Mouse (Mus musculus) testis, adult 2 months (tissue): ENCODE results near the gene Tas1r2. TPM values are rescaled to one million over a fixed set of nuclear protein-coding genes. Genes with fewer than 3 reads are reported as not detected.

Source experiments
- H3K27ac ChIP-seq: fragments of 200-500 bp; 2 replicates; pipeline ENCODE4 v1.5.1; 2012; ENCODE audit warnings: low read depth, low read length; ENCODE audit not compliant: control insufficient read depth, insufficient read depth
- H3K27me3 ChIP-seq: fragments of 200-500 bp; 2 replicates; pipeline ENCODE4 v1.6.1; 2012; ENCODE audit warnings: mild to moderate bottlenecking, low read length, moderate library complexity; ENCODE audit not compliant: control insufficient read depth, insufficient read depth
- H3K36me3 ChIP-seq: fragments of 200-500 bp; 2 replicates; pipeline ENCODE4 v1.6.1; 2012; ENCODE audit warnings: mild to moderate bottlenecking, low read length; ENCODE audit not compliant: control insufficient read depth, insufficient read depth
- H3K4me1 ChIP-seq: fragments of 200-500 bp; 2 replicates; pipeline ENCODE4 v1.6.1; 2012; ENCODE audit warnings: low read length; ENCODE audit not compliant: control insufficient read depth, insufficient read depth
- H3K4me3 ChIP-seq: fragments of 200-500 bp; 2 replicates; pipeline ENCODE4 v1.5.1; 2012; ENCODE audit warnings: low read depth, mild to moderate bottlenecking, low read length, moderate library complexity, mixed read lengths; ENCODE audit not compliant: control insufficient read depth
- CTCF ChIP-seq: fragments of 200-500 bp; IDR thresholded peaks from 2 replicates; pipeline ENCODE4 v1.5.1; 2012; ENCODE audit warnings: low read depth, mild to moderate bottlenecking, inconsistent platforms, low read length, moderate library complexity; ENCODE audit not compliant: control insufficient read depth, insufficient read depth, insufficient replicate concordance
- POLR2A ChIP-seq: fragments of 200-500 bp; IDR thresholded peaks from 2 replicates; pipeline ENCODE4 v1.6.1; 2012; ENCODE audit warnings: low read depth, mild to moderate bottlenecking, inconsistent platforms, low read length, moderate library complexity; ENCODE audit not compliant: control insufficient read depth
- polyA plus RNA-seq: library from polyadenylated mRNA; depleted of rRNA; stranded (reverse); fragments of >200 nt; gene quantifications from 2 replicates; pipeline ENCODE4 v1.2.3, GENCODE M21; 2012

The Tas1r2 gene
- polyA plus RNA-seq, 1 experiment = not detected

- Histone ChIP-seq H3K4me3 (no peak overlapping the region), H3K36me3 (no peaks in the 10 kb centered on the region), H3K4me1 (no peaks in the 10 kb centered on the region), H3K27ac (no peak overlapping the region), H3K27me3 (no peaks in the 10 kb centered on the region)
- TF ChIP-seq POLR2A = no peak
- no peak for TF ChIP-seq CTCF
Measured at GRCm38 (mm10) chr4:139650907-139651306, 2.4 kb upstream of the Tas1r2 start.

GRCm38 (mm10) chr4:139661897-139662296 lies 8.6 kb downstream of the Tas1r2 start:
- no peaks in the 10 kb centered on the region for H3K27me3 ChIP-seq
- H3K4me1 ChIP-seq = no peaks in the 10 kb centered on the region
- no peak overlapping the region for H3K4me3 ChIP-seq
- H3K27ac ChIP-seq = no peak overlapping the region
- TF ChIP-seq POLR2A (no peak), CTCF (no peak)
- H3K36me3 ChIP-seq = no peaks in the 10 kb centered on the region

- no peak overlapping the region for H3K27ac ChIP-seq
- no peak overlapping the region for H3K4me3 ChIP-seq
- no peaks in the 10 kb centered on the region for H3K27me3 ChIP-seq
- peaks cover 2% of the 10 kb centered on the region; the same call in 1 of the 2 replicates for H3K4me1 ChIP-seq
- H3K36me3 ChIP-seq = no peaks in the 10 kb centered on the region
- no peak for TF ChIP-seq CTCF
- TF ChIP-seq POLR2A = no peak
Measured at GRCm38 (mm10) chr4:139667632-139668031, 14.3 kb downstream of the Tas1r2 start.

- H3K4me1 ChIP-seq = peaks cover 2% of the 10 kb centered on the region; the same call in 1 of the 2 replicates
Measured at GRCm38 (mm10) chr4:139669847-139670246, 16.5 kb downstream of the Tas1r2 start.

GRCm38 (mm10) chr4:139675696-139676095 lies 22.4 kb downstream of the Tas1r2 start:
- Histone ChIP-seq H3K4me3 (no peak overlapping the region), H3K27me3 (no peaks in the 10 kb centered on the region), H3K36me3 (no peaks in the 10 kb centered on the region), H3K27ac (no peak overlapping the region), H3K4me1 (no peaks in the 10 kb centered on the region)
- no peak for TF ChIP-seq CTCF
- TF ChIP-seq POLR2A = no peak

More at GRCm38 (mm10) chr4:139669847-139670246, 16.5 kb downstream of the Tas1r2 start:
- H3K27ac ChIP-seq = no peak overlapping the region
- TF ChIP-seq POLR2A = no peak
- peak; percentile 98 for TF ChIP-seq CTCF
- H3K36me3 ChIP-seq = no peaks in the 10 kb centered on the region
- no peaks in the 10 kb centered on the region for H3K27me3 ChIP-seq
- H3K4me3 ChIP-seq = no peak overlapping the region

GRCm38 (mm10) chr4:139683728-139684638 lies 30.6 kb downstream of the Tas1r2 start:
- Histone ChIP-seq H3K4me1 (no peaks in the 10 kb centered on the region), H3K27me3 (no peaks in the 10 kb centered on the region), H3K4me3 (peak overlapping the region; percentile 21), H3K36me3 (no peaks in the 10 kb centered on the region), H3K27ac (no peak overlapping the region)
- TF ChIP-seq POLR2A (no peak), CTCF (no peak)

GRCm38 (mm10) chr4:139684639-139685017 lies 31.3 kb downstream of the Tas1r2 start:
- no peaks in the 10 kb centered on the region for H3K4me1 ChIP-seq
- H3K4me3 ChIP-seq = no peak overlapping the region
- H3K36me3 ChIP-seq = no peaks in the 10 kb centered on the region
- TF ChIP-seq CTCF (peak; percentile 74; the same call in 1 of the 2 replicates), POLR2A (no peak)
- no peak overlapping the region for H3K27ac ChIP-seq
- H3K27me3 ChIP-seq = no peaks in the 10 kb centered on the region
